Mouse (Mus musculus) forebrain, embryonic 11.5 days (tissue): Measurements from ENCODE around the gene Atg16l1. TPM values are rescaled to one million over a fixed set of nuclear protein-coding genes. Genes with fewer than 3 reads are reported as not detected.

Experiments
- ATAC-seq: fragments of 200-750 bp; cut with Nextera tagmentation; replicated peaks from 2 replicates; pipeline ENCODE4 v1.8.0; 2017; ENCODE audit warnings: moderate TSS enrichment; ENCODE audit not compliant: low FRiP score
- DNase-seq: peaks from one replicate; pipeline ENCODE4 v3.0.0-alpha.2; 2017; ENCODE audit warnings: low spot score
- H3K27ac ChIP-seq: fragments of 300-500 bp; sonication (generic); 2 replicates; pipeline ENCODE4 v1.5.1; 2014; ENCODE audit warnings: low read depth, low read length
- H3K27me3 ChIP-seq: fragments of 300-500 bp; sonication (generic); 2 replicates; pipeline ENCODE4 v1.6.1; 2014; ENCODE audit warnings: mild to moderate bottlenecking, low read length, mixed read lengths; ENCODE audit not compliant: control insufficient read depth, insufficient read depth
- H3K36me3 ChIP-seq: fragments of 300-500 bp; sonication (generic); 2 replicates; pipeline ENCODE4 v1.6.1; 2014; ENCODE audit warnings: mild to moderate bottlenecking, low read length, moderate library complexity, mixed read lengths; ENCODE audit not compliant: control insufficient read depth, insufficient read depth
- H3K4me1 ChIP-seq: fragments of 300-500 bp; sonication (generic); replicated peaks from 2 replicates; pipeline ENCODE4 v1.6.1; 2014; ENCODE audit warnings: low read length, mixed read lengths; ENCODE audit not compliant: control insufficient read depth, insufficient read depth
- H3K4me2 ChIP-seq: fragments of 300-500 bp; sonication (generic); 2 replicates; pipeline ENCODE4 v1.6.1; 2014; ENCODE audit warnings: low read depth, mild to moderate bottlenecking, low read length, moderate library complexity, mixed read lengths; ENCODE audit not compliant: severe bottlenecking
- H3K4me3 ChIP-seq: fragments of 300-500 bp; sonication (generic); 2 replicates; pipeline ENCODE4 v1.5.1; 2014; ENCODE audit warnings: low read depth, low read length
- H3K9ac ChIP-seq: fragments of 300-500 bp; sonication (generic); 2 replicates; pipeline ENCODE4 v1.6.1; 2014; ENCODE audit warnings: low read length
- H3K9me3 ChIP-seq: fragments of 300-500 bp; sonication (generic); 2 replicates; pipeline ENCODE4 v1.6.1; 2016; ENCODE audit warnings: low read length, mixed read lengths; ENCODE audit not compliant: control insufficient read depth
- WGBS: fragments of 180-500 bp; shearing (Covaris S2); extraction: QIAGEN DNeasy Blood & Tissue Kit; methylation state at CpG from one replicate; pipeline ENCODE4 v1.1.7; 2014; 5-methylcytosine and 5-hydroxymethylcytosine counted together
- polyA plus RNA-seq: library from polyadenylated mRNA; unstranded; fragments of >200 nt; fragmentation: Nextera tagmentation; extraction: Ambion mirVana; gene quantifications from 2 replicates; pipeline ENCODE4 v1.2.1, GENCODE M21; 2014

The Atg16l1 gene
- polyA plus RNA-seq, 1 experiment from 2014 or later, result 40.6 TPM

GRCm38 (mm10) chr1:87723351-87723750 is 32.3 kb upstream of the Atg16l1 start:
- no peak for ATAC-seq
- DNase-seq, result no peak
- Histone ChIP-seq H3K9me3 (no peaks in the 10 kb centered on the region), H3K4me3 (no peak overlapping the region), H3K9ac (no peak overlapping the region), H3K4me2 (no peak overlapping the region), H3K4me1 (no peaks in the 10 kb centered on the region), H3K27me3 (no peaks in the 10 kb centered on the region), H3K27ac (no peak overlapping the region), H3K36me3 (no peaks in the 10 kb centered on the region)
- WGBS, result 73% methylated on average over 4 of the region's 4 CpGs

- no peak for ATAC-seq
- 72% methylated on average over 2 of the region's 2 CpGs for WGBS
- Histone ChIP-seq H3K9ac (no peak overlapping the region), H3K4me2 (no peak overlapping the region), H3K27ac (no peak overlapping the region), H3K27me3 (no peaks in the 10 kb centered on the region), H3K4me3 (no peak overlapping the region), H3K4me1 (no peaks in the 10 kb centered on the region), H3K9me3 (no peaks in the 10 kb centered on the region), H3K36me3 (no peaks in the 10 kb centered on the region)
- no peak for DNase-seq
These were observed 26.6 kb upstream of the Atg16l1 start for GRCm38 (mm10) chr1:87729070-87729469.

DNA sequence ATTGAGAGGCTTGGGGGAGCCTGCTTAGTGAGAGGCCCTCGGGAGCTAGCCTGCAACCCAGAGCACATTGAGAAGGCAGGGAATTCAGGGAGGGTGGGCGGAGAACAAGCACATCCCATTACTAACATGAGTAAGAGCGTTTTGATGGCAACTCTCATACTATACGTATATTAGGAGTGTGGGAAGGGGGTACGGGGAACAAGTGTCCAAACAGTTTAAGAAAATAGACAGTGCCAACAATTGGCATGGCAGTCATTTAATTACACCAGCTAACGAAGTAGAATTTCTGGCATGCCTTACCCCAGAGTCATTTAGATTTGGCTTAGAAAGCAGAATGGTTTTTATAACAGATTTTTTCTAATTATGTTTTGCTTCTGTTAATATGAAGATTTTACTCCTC is 25.8 kb upstream of the Atg16l1 start:
- no peak overlapping the region for H3K4me3 ChIP-seq
- H3K4me2 ChIP-seq, result no peak overlapping the region
- no peak overlapping the region for H3K9ac ChIP-seq
- WGBS, result 83% methylated on average over 6 of the region's 6 CpGs
- no peak for ATAC-seq
- H3K4me1 ChIP-seq, result no peaks in the 10 kb centered on the region
- H3K27me3 ChIP-seq, result no peaks in the 10 kb centered on the region
- no peak for DNase-seq
- H3K36me3 ChIP-seq, result no peaks in the 10 kb centered on the region
- no peak overlapping the region for H3K27ac ChIP-seq
- H3K9me3 ChIP-seq, result no peaks in the 10 kb centered on the region

- no peak overlapping the region for H3K4me3 ChIP-seq
- WGBS, result 87% methylated on average over 7 of the region's 7 CpGs
- ATAC-seq (no peak), DNase-seq (no peak)
- no peak overlapping the region for H3K27ac ChIP-seq
- no peaks in the 10 kb centered on the region for H3K9me3 ChIP-seq
- H3K36me3 ChIP-seq, result no peaks in the 10 kb centered on the region
- H3K27me3 ChIP-seq, result no peaks in the 10 kb centered on the region
- H3K4me1 ChIP-seq, result no peaks in the 10 kb centered on the region
- H3K9ac ChIP-seq, result no peak overlapping the region
- no peak overlapping the region for H3K4me2 ChIP-seq
These were observed 25.4 kb upstream of the Atg16l1 start for GRCm38 (mm10) chr1:87730271-87730670.

DNA sequence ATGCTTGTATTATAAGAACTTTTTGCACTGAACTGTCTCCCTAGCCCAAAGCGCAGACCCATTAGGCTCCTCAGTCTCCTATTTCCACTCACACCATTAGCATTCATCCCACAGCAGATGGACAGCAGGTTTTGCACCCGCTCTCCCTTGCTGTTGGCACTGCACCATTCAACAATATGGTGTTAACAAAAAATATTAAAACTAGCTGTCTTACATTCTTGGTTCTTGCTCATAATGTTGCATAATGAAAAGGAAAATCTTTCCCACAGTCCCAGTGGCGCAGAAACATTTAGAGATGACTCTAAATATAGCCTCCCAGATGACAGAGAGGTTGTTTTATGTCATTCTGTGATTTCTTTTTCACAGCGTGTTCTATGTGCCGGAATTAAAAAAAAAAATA is 22.5 kb upstream of the Atg16l1 start:
- Histone ChIP-seq H3K9me3 (no peaks in the 10 kb centered on the region), H3K36me3 (no peaks in the 10 kb centered on the region), H3K27me3 (no peaks in the 10 kb centered on the region), H3K9ac (no peak overlapping the region), H3K4me1 (no peaks in the 10 kb centered on the region), H3K4me2 (no peak overlapping the region), H3K27ac (no peak overlapping the region), H3K4me3 (no peak overlapping the region)
- WGBS, result 93% methylated on average over 5 of the region's 5 CpGs
- ATAC-seq (no peak), DNase-seq (no peak)

- H3K27ac ChIP-seq, result no peak overlapping the region
- WGBS, result 81% methylated on average over 3 of the region's 3 CpGs
- no peak overlapping the region for H3K4me2 ChIP-seq
- H3K4me1 ChIP-seq, result no peaks in the 10 kb centered on the region
- no peak for ATAC-seq
- no peak for DNase-seq
- H3K4me3 ChIP-seq, result no peak overlapping the region
- no peak overlapping the region for H3K9ac ChIP-seq
- H3K9me3 ChIP-seq, result no peaks in the 10 kb centered on the region
- H3K36me3 ChIP-seq, result no peaks in the 10 kb centered on the region
- H3K27me3 ChIP-seq, result no peaks in the 10 kb centered on the region
These were observed 21.5 kb upstream of the Atg16l1 start for GRCm38 (mm10) chr1:87734153-87734552.

DNA sequence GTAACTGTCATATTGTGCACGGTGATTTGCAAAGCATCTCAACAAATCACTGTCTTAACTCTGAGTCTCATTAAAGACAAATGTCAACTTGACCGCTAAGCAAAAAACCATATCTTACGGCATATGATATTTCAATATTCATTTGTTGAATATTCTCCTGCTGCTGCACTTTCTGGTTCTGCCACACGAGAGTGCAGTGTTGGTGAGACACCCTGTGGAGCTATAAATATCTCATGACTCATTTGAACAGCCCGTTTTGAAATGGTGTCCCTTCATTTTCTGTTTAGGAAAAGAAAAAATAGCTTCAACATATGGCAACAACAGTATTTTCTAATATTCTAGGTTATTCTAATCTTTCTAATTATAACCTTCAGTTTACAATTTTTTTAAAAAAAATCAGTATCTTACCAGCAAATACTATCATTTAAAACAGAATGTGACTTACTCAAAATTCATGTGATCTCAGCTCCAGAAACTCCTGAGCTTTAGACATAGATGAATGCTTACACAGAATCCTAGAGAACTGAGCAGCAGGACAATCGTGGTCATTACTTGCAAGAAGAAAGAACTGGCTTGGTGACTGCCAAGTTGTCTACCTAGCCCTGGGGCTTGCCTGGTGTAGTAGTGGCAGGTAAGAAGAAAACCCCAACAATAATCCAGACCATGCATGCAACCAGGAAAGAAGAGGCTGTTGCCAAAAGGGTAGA is 14.9 kb upstream of the Atg16l1 start:
- Histone ChIP-seq H3K9ac (no peak overlapping the region), H3K27ac (no peak overlapping the region), H3K4me3 (no peak overlapping the region), H3K9me3 (no peaks in the 10 kb centered on the region), H3K4me2 (no peak overlapping the region), H3K4me1 (no peaks in the 10 kb centered on the region), H3K36me3 (no peaks in the 10 kb centered on the region), H3K27me3 (no peaks in the 10 kb centered on the region)
- ATAC-seq (no peak), DNase-seq (no peak)
- WGBS, result 80% methylated on average over 6 of the region's 6 CpGs

- no peak for DNase-seq
- Histone ChIP-seq H3K27me3 (no peaks in the 10 kb centered on the region), H3K27ac (no peak overlapping the region), H3K36me3 (no peaks in the 10 kb centered on the region), H3K9ac (no peak overlapping the region), H3K4me1 (no peaks in the 10 kb centered on the region), H3K9me3 (no peaks in the 10 kb centered on the region), H3K4me2 (no peak overlapping the region), H3K4me3 (no peak overlapping the region)
- no peak for ATAC-seq
These were observed 6.2 kb upstream of the Atg16l1 start for GRCm38 (mm10) chr1:87749360-87749973.

GRCm38 (mm10) chr1:87763821-87764220 is 8.2 kb downstream of the Atg16l1 start:
- Histone ChIP-seq H3K4me2 (no peak overlapping the region), H3K9me3 (no peaks in the 10 kb centered on the region), H3K9ac (no peak overlapping the region), H3K4me3 (no peak overlapping the region), H3K27me3 (no peaks in the 10 kb centered on the region), H3K4me1 (no peaks in the 10 kb centered on the region), H3K27ac (no peak overlapping the region), H3K36me3 (peaks cover 17% of the 10 kb centered on the region; the same call in 1 of the 2 replicates)
- no peak for ATAC-seq
- DNase-seq, result no peak
- WGBS, result 90% methylated on average over 3 of the region's 3 CpGs
